Mouse (Mus musculus): Measurements from ENCODE around the gene Mettl8. TPM values are rescaled to one million over a fixed set of nuclear protein-coding genes. Genes with fewer than 3 reads are reported as not detected.

Gene Mettl8
- total RNA-seq, 1 experiment, result 18.0 TPM

- Histone ChIP-seq H3K27ac (ENCODE audit: insufficient read depth, low read depth, low read length, poor library complexity, severe bottlenecking) (no peak overlapping the region), H3K36me3 (ENCODE audit: control insufficient read depth, insufficient read depth, low read length, poor library complexity, severe bottlenecking) (no peaks in the 10 kb centered on the region), H3K4me3 (ENCODE audit: insufficient read depth in 1 of 2, low read depth in 1 of 2, low read length in 2 of 2, poor library complexity in 1 of 2, severe bottlenecking in 1 of 2) (no peak overlapping the region), H3K9me3 (ENCODE audit: control insufficient read depth, insufficient read depth, low read depth, low read length) (no peaks in the 10 kb centered on the region), H3K4me1 (ENCODE audit: control insufficient read depth in 2 of 2, insufficient read depth in 2 of 2, low read length in 2 of 2, poor library complexity in 1 of 2) (peaks cover 2 to 3% of the 10 kb centered on the region in 2 experiments; a peak in 2 of 4 replicates), H3K9ac (ENCODE audit: insufficient read depth, low read depth, low read length, poor library complexity, severe bottlenecking) (no peak overlapping the region)
- in situ Hi-C loops (cut with MboI; ENCODE audit: low sequenced_read_pairs in 2 of 2, unreplicated experiment in 2 of 2), result no loop called here
- no peak for DNase-seq (ENCODE audit: low read depth, low spot score)
- TF ChIP-seq CHD2 (IDR thresholded peaks at IDR 0.05; ENCODE audit: low read depth, low read length), result no peak
- no peak for TF ChIP-seq HCFC1 (IDR thresholded peaks at IDR 0.05; ENCODE audit: borderline replicate concordance, insufficient read depth, low read length)
- TF ChIP-seq ZNF384 (IDR thresholded peaks at IDR 0.05; ENCODE audit: low read depth, low read length), result no peak
- no peak for TF ChIP-seq ZC3H11A (IDR thresholded peaks at IDR 0.05; ENCODE audit: borderline replicate concordance, low read depth, low read length)
- no peak for TF ChIP-seq MAFK (IDR thresholded peaks at IDR 0.05; ENCODE audit: insufficient read depth, low read depth, low read length)
Observed at GRCm38 (mm10) chr2:70922814-70923213, 132.6 kb downstream of the Mettl8 start.

- TF ChIP-seq HCFC1 (IDR thresholded peaks at IDR 0.05; ENCODE audit: borderline replicate concordance, insufficient read depth, low read length), result no peak
- TF ChIP-seq CHD2 (IDR thresholded peaks at IDR 0.05; ENCODE audit: low read depth, low read length), result no peak
- TF ChIP-seq ZNF384 (IDR thresholded peaks at IDR 0.05; ENCODE audit: low read depth, low read length), result no peak
- TF ChIP-seq ZC3H11A (IDR thresholded peaks at IDR 0.05; ENCODE audit: borderline replicate concordance, low read depth, low read length), result no peak
- no peak for TF ChIP-seq MAFK (IDR thresholded peaks at IDR 0.05; ENCODE audit: insufficient read depth, low read depth, low read length)
- H3K9ac ChIP-seq (ENCODE audit: insufficient read depth, low read depth, low read length, poor library complexity, severe bottlenecking), result no peak overlapping the region
- H3K9me3 ChIP-seq (ENCODE audit: control insufficient read depth, insufficient read depth, low read depth, low read length), result no peaks in the 10 kb centered on the region
- no peak for DNase-seq (ENCODE audit: low read depth, low spot score)
- in situ Hi-C loops (cut with MboI; ENCODE audit: low sequenced_read_pairs in 2 of 2, unreplicated experiment in 2 of 2), result no loop called here
- H3K4me3 ChIP-seq (ENCODE audit: insufficient read depth in 1 of 2, low read depth in 1 of 2, low read length in 2 of 2, poor library complexity in 1 of 2, severe bottlenecking in 1 of 2), result no peak overlapping the region
- H3K27ac ChIP-seq (ENCODE audit: insufficient read depth, low read depth, low read length, poor library complexity, severe bottlenecking), result no peak overlapping the region
- H3K36me3 ChIP-seq (ENCODE audit: control insufficient read depth, insufficient read depth, low read length, poor library complexity, severe bottlenecking), result no peaks in the 10 kb centered on the region
- H3K4me1 ChIP-seq (ENCODE audit: control insufficient read depth in 2 of 2, insufficient read depth in 2 of 2, low read length in 2 of 2, poor library complexity in 1 of 2), result peaks cover 2 to 3% of the 10 kb centered on the region in 2 experiments; a peak in 2 of 4 replicates
Observed at GRCm38 (mm10) chr2:70920937-70921596, 134.3 kb downstream of the Mettl8 start.

- Histone ChIP-seq H3K27ac (ENCODE audit: insufficient read depth, low read depth, low read length, poor library complexity, severe bottlenecking) (no peak overlapping the region), H3K4me3 (ENCODE audit: insufficient read depth in 1 of 2, low read depth in 1 of 2, low read length in 2 of 2, poor library complexity in 1 of 2, severe bottlenecking in 1 of 2) (no peak overlapping the region)
Observed at GRCm38 (mm10) chr2:70919913-70920522, 135.4 kb downstream of the Mettl8 start.

GRCm38 (mm10) chr2:70918516-70918915, 136.9 kb downstream of the Mettl8 start:
- in situ Hi-C loops (cut with MboI; ENCODE audit: low sequenced_read_pairs in 2 of 2, unreplicated experiment in 2 of 2), result no loop called here
- TF ChIP-seq HCFC1 (IDR thresholded peaks at IDR 0.05; ENCODE audit: borderline replicate concordance, insufficient read depth, low read length), result no peak
- no peak for TF ChIP-seq ZC3H11A (IDR thresholded peaks at IDR 0.05; ENCODE audit: borderline replicate concordance, low read depth, low read length)
- no peak for TF ChIP-seq ZNF384 (IDR thresholded peaks at IDR 0.05; ENCODE audit: low read depth, low read length)
- no peak for TF ChIP-seq MAFK (IDR thresholded peaks at IDR 0.05; ENCODE audit: insufficient read depth, low read depth, low read length)
- TF ChIP-seq CHD2 (IDR thresholded peaks at IDR 0.05; ENCODE audit: low read depth, low read length), result no peak
- DNase-seq (ENCODE audit: low read depth, low spot score), result no peak
- no peaks in the 10 kb centered on the region for H3K9me3 ChIP-seq (ENCODE audit: control insufficient read depth, insufficient read depth, low read depth, low read length)
- H3K4me1 ChIP-seq (ENCODE audit: control insufficient read depth in 2 of 2, insufficient read depth in 2 of 2, low read length in 2 of 2, poor library complexity in 1 of 2), result peaks cover 2 to 3% of the 10 kb centered on the region in 2 experiments; a peak in 2 of 4 replicates
- H3K4me3 ChIP-seq (ENCODE audit: insufficient read depth in 1 of 2, low read depth in 1 of 2, low read length in 2 of 2, poor library complexity in 1 of 2, severe bottlenecking in 1 of 2), result no peak overlapping the region
- no peak overlapping the region for H3K27ac ChIP-seq (ENCODE audit: insufficient read depth, low read depth, low read length, poor library complexity, severe bottlenecking)
- no peak overlapping the region for H3K9ac ChIP-seq (ENCODE audit: insufficient read depth, low read depth, low read length, poor library complexity, severe bottlenecking)
- no peaks in the 10 kb centered on the region for H3K36me3 ChIP-seq (ENCODE audit: control insufficient read depth, insufficient read depth, low read length, poor library complexity, severe bottlenecking)

More at GRCm38 (mm10) chr2:70919913-70920522, 135.4 kb downstream of the Mettl8 start:
- DNase-seq (ENCODE audit: low read depth, low spot score), result no peak
- Histone ChIP-seq H3K9me3 (ENCODE audit: control insufficient read depth, insufficient read depth, low read depth, low read length) (no peaks in the 10 kb centered on the region), H3K4me1 (ENCODE audit: control insufficient read depth in 2 of 2, insufficient read depth in 2 of 2, low read length in 2 of 2, poor library complexity in 1 of 2) (peaks cover 2 to 3% of the 10 kb centered on the region in 2 experiments; a peak in 2 of 4 replicates), H3K36me3 (ENCODE audit: control insufficient read depth, insufficient read depth, low read length, poor library complexity, severe bottlenecking) (no peaks in the 10 kb centered on the region), H3K9ac (ENCODE audit: insufficient read depth, low read depth, low read length, poor library complexity, severe bottlenecking) (no peak overlapping the region)
- TF ChIP-seq MAFK (IDR thresholded peaks at IDR 0.05; ENCODE audit: insufficient read depth, low read depth, low read length) (no peak), ZNF384 (IDR thresholded peaks at IDR 0.05; ENCODE audit: low read depth, low read length) (no peak), CHD2 (IDR thresholded peaks at IDR 0.05; ENCODE audit: low read depth, low read length) (no peak), ZC3H11A (IDR thresholded peaks at IDR 0.05; ENCODE audit: borderline replicate concordance, low read depth, low read length) (no peak), HCFC1 (IDR thresholded peaks at IDR 0.05; ENCODE audit: borderline replicate concordance, insufficient read depth, low read length) (no peak)
- in situ Hi-C loops (cut with MboI; ENCODE audit: low sequenced_read_pairs in 2 of 2, unreplicated experiment in 2 of 2), result no loop called here

Other genes starting within 250 kb of the Mettl8 start
- 37.2 and 46.2 TPM in 2 replicates for gene Tlk1, start 229.9 kb downstream of the Mettl8 start, total RNA-seq (2012; rRNA removed)
- gene Dcaf17, start 255 bp downstream of the Mettl8 start, total RNA-seq (2012; rRNA removed), result 14.4 and 20.0 TPM in 2 replicates
- gene Cybrd1, start 62.3 kb upstream of the Mettl8 start, total RNA-seq (2012; rRNA removed), result 0.31 and 0.48 TPM in 2 replicates
- gene Dync1i2, start 156.1 kb upstream of the Mettl8 start, total RNA-seq (2012; rRNA removed), result 27.4 and 38.6 TPM in 2 replicates